Mouse (Mus musculus) neural tube, embryonic 14.5 days (tissue): Measurements from ENCODE around the gene Thrap3. TPM values are rescaled to one million over a fixed set of nuclear protein-coding genes. Genes with fewer than 3 reads are reported as not detected.

Experiments
- ATAC-seq: fragments of 200-750 bp; cut with Nextera tagmentation; 2 replicates; pipeline ENCODE4 v1.8.0; 2017; ENCODE audit warnings: low read depth, mild to moderate bottlenecking, moderate TSS enrichment, moderate library complexity
- H3K27ac ChIP-seq: fragments of 300-500 bp; sonication (generic); 2 replicates; pipeline ENCODE4 v1.5.1; 2014; ENCODE audit warnings: low read depth, mild to moderate bottlenecking, control low read depth, low read length, moderate library complexity, mixed read lengths
- H3K27me3 ChIP-seq: fragments of 300-500 bp; sonication (generic); 2 replicates; pipeline ENCODE4 v1.6.1; 2014; ENCODE audit warnings: low read length; ENCODE audit not compliant: control insufficient read depth, insufficient read depth
- H3K36me3 ChIP-seq: fragments of 300-500 bp; sonication (generic); 2 replicates; pipeline ENCODE4 v1.6.1; 2014; ENCODE audit warnings: low read length, mixed read lengths; ENCODE audit not compliant: control insufficient read depth, insufficient read depth
- H3K4me1 ChIP-seq: fragments of 300-500 bp; sonication (generic); 2 replicates; pipeline ENCODE4 v1.6.1; 2014; ENCODE audit warnings: low read length; ENCODE audit not compliant: control insufficient read depth, insufficient read depth
- H3K4me2 ChIP-seq: fragments of 300-500 bp; sonication (generic); 2 replicates; pipeline ENCODE4 v1.6.1; 2014; ENCODE audit warnings: mild to moderate bottlenecking, low read depth, low read length, control low read depth
- H3K4me3 ChIP-seq: fragments of 300-500 bp; sonication (generic); 2 replicates; pipeline ENCODE4 v1.5.1; 2014; ENCODE audit warnings: low read depth, low read length, control low read depth, mixed read lengths
- H3K9ac ChIP-seq: fragments of 300-500 bp; sonication (generic); replicated peaks from 2 replicates; pipeline ENCODE4 v1.6.1; 2014; ENCODE audit warnings: low read depth, mild to moderate bottlenecking, control low read depth, low read length, mixed read lengths
- H3K9me3 ChIP-seq: fragments of 300-500 bp; sonication (generic); 2 replicates; pipeline ENCODE4 v1.6.1; 2016; ENCODE audit warnings: low read length; ENCODE audit not compliant: control insufficient read depth
- whole genome bisulfite sequencing: fragments of 180-500 bp; shearing (Covaris S2); extraction: QIAGEN DNeasy Blood & Tissue Kit; methylation state at CpG from one replicate; pipeline ENCODE4 v1.1.7; 2014; 5-methylcytosine and 5-hydroxymethylcytosine counted together
- polyA plus RNA-seq: library from polyadenylated mRNA; unstranded; fragments of >200 nt; fragmentation: Nextera tagmentation; extraction: Ambion mirVana; gene quantifications from 2 replicates; pipeline ENCODE4 v1.2.1, GENCODE M21; 2014

Thrap3 gene
- polyA plus RNA-seq: 128 and 138 TPM in 2 replicates

GRCm38 (mm10) chr4:126202303-126203181 is at the start of gene Thrap3:
Gene Thrap3, minus strand, starts transcription at chr4:126202760.
- under 1% methylated on average over 59 of the region's 75 CpGs for WGBS
- H3K36me3 ChIP-seq: no peaks in the 10 kb centered on the region
- H3K4me3 ChIP-seq: peak within 1 kb of the TSS; percentile 76
- ATAC-seq: peak; percentile 99
- no peaks in the 10 kb centered on the region for H3K27me3 ChIP-seq
- peak within 1 kb of the TSS; percentile 76 for H3K9ac ChIP-seq
- H3K9me3 ChIP-seq: no peaks in the 10 kb centered on the region
- H3K4me2 ChIP-seq: peak within 1 kb of the TSS; percentile 68
- peak within 1 kb of the TSS; percentile 92 for H3K27ac ChIP-seq
- H3K4me1 ChIP-seq: peaks cover 19% of the 10 kb centered on the region

- 0 out of 2 replicates have a peak overlapping the region, but pooled peaks have one; percentile 18 for H3K9ac ChIP-seq
- no peaks in the 10 kb centered on the region for H3K36me3 ChIP-seq
- 59% methylated on average over 11 of the region's 11 CpGs for WGBS
- no peak for ATAC-seq
- H3K27ac ChIP-seq: no peak overlapping the region
- H3K4me1 ChIP-seq: peaks cover 49% of the 10 kb centered on the region
- no peaks in the 10 kb centered on the region for H3K27me3 ChIP-seq
- H3K9me3 ChIP-seq: no peaks in the 10 kb centered on the region
- H3K4me3 ChIP-seq: no peak overlapping the region
- peak overlapping the region; percentile 2; the same call in 1 of the 2 replicates for H3K4me2 ChIP-seq
Observed at GRCm38 (mm10) chr4:126251655-126252254, 49.2 kb upstream of the Thrap3 start.

- H3K9ac ChIP-seq: 0 out of 2 replicates have a peak overlapping the region, but pooled peaks have one; percentile 11
Observed at GRCm38 (mm10) chr4:126250659-126251058, 48.1 kb upstream of the Thrap3 start.

GRCm38 (mm10) chr4:126248261-126248868 is 45.8 kb upstream of the Thrap3 start:
- Histone ChIP-seq H3K9ac (no peak overlapping the region), H3K27ac (peak overlapping the region; percentile 23; the same call in 1 of the 2 replicates), H3K27me3 (no peaks in the 10 kb centered on the region), H3K9me3 (no peaks in the 10 kb centered on the region), H3K36me3 (no peaks in the 10 kb centered on the region), H3K4me3 (no peak overlapping the region), H3K4me1 (peaks cover 35% of the 10 kb centered on the region), H3K4me2 (no peak overlapping the region)
- ATAC-seq: no peak
- WGBS: 14% methylated on average over 11 of the region's 11 CpGs

More at GRCm38 (mm10) chr4:126250659-126251058, 48.1 kb upstream of the Thrap3 start:
- no peak overlapping the region for H3K27ac ChIP-seq
- no peak overlapping the region for H3K4me3 ChIP-seq
- no peak for ATAC-seq
- H3K4me2 ChIP-seq: no peak overlapping the region
- no peaks in the 10 kb centered on the region for H3K36me3 ChIP-seq
- no peaks in the 10 kb centered on the region for H3K27me3 ChIP-seq
- H3K9me3 ChIP-seq: no peaks in the 10 kb centered on the region
- peaks cover 49% of the 10 kb centered on the region for H3K4me1 ChIP-seq
- WGBS: 62% methylated on average over 4 of the region's 4 CpGs

GRCm38 (mm10) chr4:126246202-126246889 is 43.8 kb upstream of the Thrap3 start:
- Histone ChIP-seq H3K4me3 (no peak overlapping the region), H3K36me3 (peaks cover 10% of the 10 kb centered on the region), H3K27me3 (no peaks in the 10 kb centered on the region), H3K4me1 (peaks cover 15% of the 10 kb centered on the region), H3K9me3 (no peaks in the 10 kb centered on the region), H3K9ac (no peak overlapping the region), H3K4me2 (no peak overlapping the region), H3K27ac (no peak overlapping the region)
- WGBS: 89% methylated on average over 13 of the region's 13 CpGs
- ATAC-seq: no peak

- 86% methylated on average over 6 of the region's 6 CpGs for WGBS
- Histone ChIP-seq H3K27ac (no peak overlapping the region), H3K36me3 (peaks cover 38% of the 10 kb centered on the region)
Observed at GRCm38 (mm10) chr4:126242510-126242909, 40.0 kb upstream of the Thrap3 start.

GRCm38 (mm10) chr4:126241956-126242355 is 39.4 kb upstream of the Thrap3 start:
- no peak overlapping the region for H3K4me3 ChIP-seq
- no peaks in the 10 kb centered on the region for H3K9me3 ChIP-seq
- ATAC-seq: no peak
- peaks cover 41% of the 10 kb centered on the region for H3K36me3 ChIP-seq
- no peaks in the 10 kb centered on the region for H3K4me1 ChIP-seq
- WGBS: 61% methylated on average over 9 of the region's 9 CpGs
- H3K27ac ChIP-seq: no peak overlapping the region
- H3K9ac ChIP-seq: no peak overlapping the region
- H3K4me2 ChIP-seq: no peak overlapping the region
- no peaks in the 10 kb centered on the region for H3K27me3 ChIP-seq

More at GRCm38 (mm10) chr4:126242510-126242909, 40.0 kb upstream of the Thrap3 start:
- H3K4me2 ChIP-seq: no peak overlapping the region
- no peaks in the 10 kb centered on the region for H3K9me3 ChIP-seq
- H3K4me1 ChIP-seq: no peaks in the 10 kb centered on the region
- no peak overlapping the region for H3K9ac ChIP-seq
- no peak overlapping the region for H3K4me3 ChIP-seq
- no peaks in the 10 kb centered on the region for H3K27me3 ChIP-seq
- ATAC-seq: no peak

- 90% methylated on average over 13 of the region's 13 CpGs for WGBS
- H3K4me3 ChIP-seq: no peak overlapping the region
- H3K9ac ChIP-seq: no peak overlapping the region
- peaks cover 60% of the 10 kb centered on the region for H3K36me3 ChIP-seq
- H3K27me3 ChIP-seq: no peaks in the 10 kb centered on the region
- ATAC-seq: no peak
- H3K9me3 ChIP-seq: no peaks in the 10 kb centered on the region
- H3K4me1 ChIP-seq: no peaks in the 10 kb centered on the region
- H3K4me2 ChIP-seq: no peak overlapping the region
- no peak overlapping the region for H3K27ac ChIP-seq
Observed at GRCm38 (mm10) chr4:126239862-126240475, 37.4 kb upstream of the Thrap3 start.
